Mouse (Mus musculus): Measurements from ENCODE around the gene Sgta.

DNA sequence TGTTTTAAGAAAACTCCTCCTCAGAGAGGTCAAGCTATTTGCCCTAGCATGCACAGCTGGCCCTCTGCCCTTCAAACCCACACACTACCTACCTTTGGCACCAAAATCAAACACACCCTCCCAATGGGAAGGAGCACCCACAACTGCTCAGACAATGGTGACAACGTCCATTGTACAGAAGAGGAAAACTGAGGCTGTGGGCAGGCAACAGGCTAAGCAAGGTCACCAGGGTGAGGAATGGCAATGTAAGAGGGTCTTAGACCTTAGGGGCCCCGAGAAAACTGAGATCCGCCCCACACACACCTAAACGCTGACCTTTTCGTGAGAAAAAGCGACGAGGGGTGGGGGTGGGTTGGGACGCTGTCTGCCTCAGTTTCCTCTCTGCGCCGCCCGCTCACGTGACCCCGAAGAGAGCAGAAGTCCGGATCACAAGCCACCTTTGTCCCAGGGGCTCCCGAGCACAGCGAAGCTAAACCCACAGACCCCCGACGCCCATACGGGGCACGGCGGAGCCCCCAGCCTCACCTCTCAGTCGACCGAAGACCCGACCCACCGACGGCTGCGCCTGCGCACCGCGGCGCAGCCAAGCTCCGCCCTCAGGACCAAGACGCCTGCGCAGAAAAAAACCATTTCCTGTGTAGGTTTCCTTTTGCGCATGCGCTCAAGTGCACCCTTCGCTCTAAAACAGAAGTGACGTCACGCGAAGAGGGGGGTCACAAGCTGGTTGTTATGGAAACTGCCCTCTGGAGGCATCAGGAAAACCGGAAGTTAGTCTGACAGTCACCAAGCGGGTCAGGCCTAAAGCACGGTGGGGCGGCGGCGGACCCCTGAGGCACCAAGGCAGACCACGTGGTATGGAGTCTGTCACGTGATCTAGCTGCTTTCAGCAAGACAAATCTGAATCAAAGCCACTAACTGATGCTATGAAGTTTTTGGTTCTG, at the start of gene Sgta:
- TF ChIP-seq CTCF (IDR thresholded peaks at IDR 0.05; ENCODE audit: borderline replicate concordance, control insufficient read depth, extremely low read depth, insufficient read depth, low read length, poor library complexity), result peak; percentile 27; the same call in 1 of the 2 replicates
- TF ChIP-seq POLR2A (IDR thresholded peaks at IDR 0.05; ENCODE audit: control insufficient read depth, extremely low read depth, insufficient read depth, low read length, poor library complexity), result peak; percentile 57; the same call in 1 of the 2 replicates
